Mouse (Mus musculus): ENCODE data around the gene Inhba.

- TF ChIP-seq CTCF (IDR thresholded peaks at IDR 0.05; ENCODE audit: borderline replicate concordance, insufficient read depth, low read depth, low read length) (no peak), POLR2A (IDR thresholded peaks at IDR 0.05; ENCODE audit: borderline replicate concordance, insufficient read depth, low read length) (no peak)
Measured at GRCm38 (mm10) chr13:15982041-15982440, 29.6 kb upstream of the Inhba start.

Data from cerebellum, adult 2 months (tissue).